Comparison of ENCODE assay signal across 8 mouse cellular contexts in genomic region chr10:80940320-80940987, GRCm38 (mm10). TPM values are rescaled to one million over a fixed set of nuclear protein-coding genes. Genes with fewer than 3 reads are reported as not detected.
DNase-seq lines count a peak whose midpoint lies in the region; ATAC-seq and TF ChIP-seq lines count a peak whose summit lies in the region.

No protein-coding gene starts in this region.

- 24% methylated on average over 8 of the region's 8 CpGs for WGBS in intestine, embryonic 16.5 days
- WGBS in lung, embryonic 14.5 days, result 34% methylated on average over 8 of the region's 8 CpGs
- WGBS in stomach, embryonic 15.5 days, result 30% methylated on average over 8 of the region's 8 CpGs

- peak; percentile 65 for DNase-seq in ES-E14 (ENCODE audit: low read depth, low spot score)
- peak; percentile 69 to 83 for DNase-seq in adrenal gland, postnatal 36 days
- DNase-seq in lung, embryonic 14.5 days, result peak; percentile 58
- DNase-seq in right cerebral cortex, postnatal 4 days, result no peak
- DNase-seq in thymus, postnatal 25 days, result no peak

- peak overlapping the region; percentile 30 to 32; a peak in 3 of 4 replicates for H3K4me3 ChIP-seq in ES-E14 (ENCODE audit: insufficient read depth in 1 of 2, low read depth in 1 of 2, low read length in 2 of 2, poor library complexity in 1 of 2, severe bottlenecking in 1 of 2)
- H3K4me3 ChIP-seq in intestine, embryonic 16.5 days (ENCODE audit: low read length), result peak overlapping the region; percentile 48
- H3K4me3 ChIP-seq in lung, embryonic 14.5 days (ENCODE audit: low read depth, low read length), result peak overlapping the region; percentile 38
- H3K4me3 ChIP-seq in stomach, embryonic 15.5 days (replicated peaks), result peak overlapping the region; percentile 38

- H3K9ac ChIP-seq in ES-E14 (ENCODE audit: insufficient read depth, low read depth, low read length, poor library complexity, severe bottlenecking), result peak overlapping the region; percentile 29; the same call in 1 of the 2 replicates
- peak overlapping the region; percentile 68 for H3K9ac ChIP-seq in intestine, embryonic 16.5 days (ENCODE audit: low read depth, low read length)
- peak overlapping the region; percentile 50; the same call in 1 of the 2 replicates for H3K9ac ChIP-seq in lung, embryonic 14.5 days
- H3K9ac ChIP-seq in stomach, embryonic 15.5 days, result 0 out of 2 replicates have a peak overlapping the region, but pooled peaks have one; percentile 9

- H3K4me1 ChIP-seq in ES-E14 (ENCODE audit: control insufficient read depth in 2 of 2, insufficient read depth in 2 of 2, low read length in 2 of 2, poor library complexity in 1 of 2), result peaks cover 20 to 44% of the 10 kb centered on the region in 2 experiments
- peaks cover 72% of the 10 kb centered on the region for H3K4me1 ChIP-seq in intestine, embryonic 16.5 days (ENCODE audit: control insufficient read depth, insufficient read depth, low read length)
- H3K4me1 ChIP-seq in lung, embryonic 14.5 days (ENCODE audit: insufficient read depth), result peaks cover 43% of the 10 kb centered on the region
- H3K4me1 ChIP-seq in stomach, embryonic 15.5 days, result peaks cover 69% of the 10 kb centered on the region

- in situ Hi-C loops in ES-E14 (cut with MboI; ENCODE audit: low sequenced_read_pairs in 2 of 2, unreplicated experiment in 2 of 2), result no loop called here

- ATAC-seq in granulocyte monocyte progenitor cell, adult 5-6 weeks (replicated peaks; ENCODE audit: poor library complexity, severe bottlenecking), result peak; percentile 35
- ATAC-seq in intestine, embryonic 16.5 days, result peak; percentile 57
- peak; percentile 15; the same call in 1 of the 2 replicates for ATAC-seq in lung, embryonic 14.5 days (ENCODE audit: insufficient read depth)
- peak; percentile 58 for ATAC-seq in stomach, embryonic 15.5 days (ENCODE audit: insufficient read depth, low FRiP score, low read depth)

- H3K27me3 ChIP-seq in intestine, embryonic 16.5 days (replicated peaks; ENCODE audit: control insufficient read depth, insufficient read depth, low read length), result no peaks in the 10 kb centered on the region
- peaks cover 7% of the 10 kb centered on the region for H3K27me3 ChIP-seq in lung, embryonic 14.5 days (ENCODE audit: insufficient read depth, low read length)
- H3K27me3 ChIP-seq in stomach, embryonic 15.5 days (replicated peaks), result no peaks in the 10 kb centered on the region

- no peak for TF ChIP-seq CTCF in lung, embryonic 14.5 days (IDR thresholded peaks at IDR 0.05; ENCODE audit: low read depth)

- H3K27ac ChIP-seq in ES-E14 (ENCODE audit: insufficient read depth, low read depth, low read length, poor library complexity, severe bottlenecking), result peak overlapping the region; percentile 89
- peak overlapping the region; percentile 93 for H3K27ac ChIP-seq in intestine, embryonic 16.5 days (ENCODE audit: low read length)
- H3K27ac ChIP-seq in lung, embryonic 14.5 days (ENCODE audit: low read depth), result peak overlapping the region; percentile 79
- peak overlapping the region; percentile 92 for H3K27ac ChIP-seq in stomach, embryonic 15.5 days

- no peaks in the 10 kb centered on the region for H3K9me3 ChIP-seq in ES-E14 (ENCODE audit: control insufficient read depth, insufficient read depth, low read depth, low read length)
- H3K9me3 ChIP-seq in intestine, embryonic 16.5 days (ENCODE audit: control insufficient read depth, low read length), result no peaks in the 10 kb centered on the region
- no peaks in the 10 kb centered on the region for H3K9me3 ChIP-seq in lung, embryonic 14.5 days (ENCODE audit: low read depth, low read length)
- H3K9me3 ChIP-seq in stomach, embryonic 15.5 days, result no peaks in the 10 kb centered on the region

- peak overlapping the region; percentile 90 for H3K4me2 ChIP-seq in intestine, embryonic 16.5 days (ENCODE audit: low read depth, low read length)
- peak overlapping the region; percentile 82 for H3K4me2 ChIP-seq in lung, embryonic 14.5 days
- H3K4me2 ChIP-seq in stomach, embryonic 15.5 days, result peak overlapping the region; percentile 80

- H3K36me3 ChIP-seq in ES-E14 (ENCODE audit: control insufficient read depth, insufficient read depth, low read length, poor library complexity, severe bottlenecking), result no peaks in the 10 kb centered on the region
- H3K36me3 ChIP-seq in intestine, embryonic 16.5 days (ENCODE audit: control insufficient read depth, insufficient read depth, low read length), result no peaks in the 10 kb centered on the region
- no peaks in the 10 kb centered on the region for H3K36me3 ChIP-seq in lung, embryonic 14.5 days (ENCODE audit: insufficient read depth)
- H3K36me3 ChIP-seq in stomach, embryonic 15.5 days, result no peaks in the 10 kb centered on the region

TF ChIP-seq in ES-E14, 5 proteins besides CTCF, POLR2A, EP300 and RAD21:
- TF ChIP-seq ZC3H11A (IDR thresholded peaks at IDR 0.05; ENCODE audit: borderline replicate concordance, low read depth, low read length) (no peak), CHD2 (IDR thresholded peaks at IDR 0.05; ENCODE audit: low read depth, low read length) (no peak), HCFC1 (IDR thresholded peaks at IDR 0.05; ENCODE audit: borderline replicate concordance, insufficient read depth, low read length) (no peak), ZNF384 (IDR thresholded peaks at IDR 0.05; ENCODE audit: low read depth, low read length) (no peak), MAFK (IDR thresholded peaks at IDR 0.05; ENCODE audit: insufficient read depth, low read depth, low read length) (no peak)

RNA-seq across cellular contexts. Expression of gene Gadd45b, which starts 10.6 kb away (rescaled TPM):
- 26.4 and 36.0 TPM in 2 replicates for total RNA-seq in ES-E14 (2012; rRNA removed)
- total RNA-seq in adrenal gland, postnatal 36 days (2021), result 100 to 1,000 TPM in 1 of 2 experiments, 10 to 100 TPM in 1; 81.7 to 149 TPM
- 20.1 and 21.5 TPM in 2 replicates for total RNA-seq in granulocyte monocyte progenitor cell, adult 5-6 weeks (2014; fragmentation: Nextera tagmentation)
- 25.6 and 27.6 TPM in 2 replicates for total RNA-seq in granulocyte monocyte progenitor cell, adult 5-6 weeks (2017)
- polyA plus RNA-seq in intestine, embryonic 16.5 days (2015; fragmentation: Nextera tagmentation; extraction: Ambion mirVana), result 26.5 and 29.1 TPM in 2 replicates
- 18.3 and 24.6 TPM in 2 replicates for polyA plus RNA-seq in lung, embryonic 14.5 days (2014; fragmentation: Nextera tagmentation; extraction: Ambion mirVana)
- polyA plus RNA-seq in stomach, embryonic 15.5 days (2015; fragmentation: Nextera tagmentation; extraction: Ambion mirVana), result 33.6 TPM in 2 replicates

RNA-seq across cellular contexts. Expression of gene Lmnb2, which starts 22.4 kb away (rescaled TPM):
- 66.5 and 88.2 TPM in 2 replicates for total RNA-seq in ES-E14 (2012; rRNA removed)
- total RNA-seq in adrenal gland, postnatal 36 days (2021), result 10 to 100 TPM; 11.2 to 17.2 TPM
- 24.9 and 35.1 TPM in 2 replicates for total RNA-seq in granulocyte monocyte progenitor cell, adult 5-6 weeks (2014; fragmentation: Nextera tagmentation)
- total RNA-seq in granulocyte monocyte progenitor cell, adult 5-6 weeks (2017), result 56.2 and 62.8 TPM in 2 replicates
- polyA plus RNA-seq in intestine, embryonic 16.5 days (2015; fragmentation: Nextera tagmentation; extraction: Ambion mirVana), result 38.6 and 41.0 TPM in 2 replicates
- polyA plus RNA-seq in lung, embryonic 14.5 days (2014; fragmentation: Nextera tagmentation; extraction: Ambion mirVana), result 22.9 and 24.4 TPM in 2 replicates
- 38.1 and 46.1 TPM in 2 replicates for polyA plus RNA-seq in stomach, embryonic 15.5 days (2015; fragmentation: Nextera tagmentation; extraction: Ambion mirVana)

RNA-seq across cellular contexts. Expression of gene Timm13, which starts 39.7 kb away (rescaled TPM):
- 219 and 244 TPM in 2 replicates for total RNA-seq in ES-E14 (2012; rRNA removed)
- total RNA-seq in adrenal gland, postnatal 36 days (2021), result 100 to 1,000 TPM; 202 to 239 TPM
- total RNA-seq in granulocyte monocyte progenitor cell, adult 5-6 weeks (2014; fragmentation: Nextera tagmentation), result 145 and 158 TPM in 2 replicates
- 38.2 and 50.4 TPM in 2 replicates for total RNA-seq in granulocyte monocyte progenitor cell, adult 5-6 weeks (2017)
- polyA plus RNA-seq in intestine, embryonic 16.5 days (2015; fragmentation: Nextera tagmentation; extraction: Ambion mirVana), result 390 and 410 TPM in 2 replicates
- 315 and 321 TPM in 2 replicates for polyA plus RNA-seq in lung, embryonic 14.5 days (2014; fragmentation: Nextera tagmentation; extraction: Ambion mirVana)
- 317 and 334 TPM in 2 replicates for polyA plus RNA-seq in stomach, embryonic 15.5 days (2015; fragmentation: Nextera tagmentation; extraction: Ambion mirVana)

Comparison
In these comparisons a context has a peak if more than half of its experiments do, and no peak if none do; other contexts are left out.
1. DNase-seq: peak in ES-E14 (single experiment), adrenal gland, postnatal 36 days (2 of 2) and lung, embryonic 14.5 days (single experiment); none in right cerebral cortex, postnatal 4 days (single experiment) and thymus, postnatal 25 days (single experiment).
2. H3K9ac ChIP-seq: peak in every context shown above with its lines; median percentile 68 in intestine, embryonic 16.5 days; 50 in lung, embryonic 14.5 days; 29 in ES-E14; 9 in stomach, embryonic 15.5 days.
3. Peak in every context shown above with its lines, with median percentiles within 50 percentile points of each other: H3K27ac ChIP-seq, H3K4me3 ChIP-seq, ATAC-seq and H3K4me2 ChIP-seq.